Mouse (Mus musculus) liver, embryonic 14.5 days (tissue): ENCODE data around the gene Muc20. TPM values are rescaled to one million over a fixed set of nuclear protein-coding genes. Genes with fewer than 3 reads are reported as not detected.

Experiments used
- ATAC-seq: fragments of 200-750 bp; cut with Nextera tagmentation; 2 replicates; pipeline ENCODE4 v1.8.0; 2017; ENCODE audit warnings: moderate number of reproducible peaks, mild to moderate bottlenecking, moderate library complexity; ENCODE audit not compliant: insufficient read depth
- DNase-seq, 3 experiments: peaks; one replicate each; pipeline ENCODE4 v3.0.0-alpha.2; 2012 to 2013; ENCODE audit warnings: low read depth in 3 of 3, low spot score in 3 of 3
- H3K27ac ChIP-seq: fragments of 300-500 bp; sonication (generic); 2 replicates; pipeline ENCODE4 v1.5.1; 2014; ENCODE audit warnings: moderate library complexity, mild to moderate bottlenecking, control low read depth, inconsistent platforms
- H3K27me3 ChIP-seq: fragments of 300-500 bp; sonication (generic); 2 replicates; pipeline ENCODE4 v1.6.1; 2014; ENCODE audit warnings: mild to moderate bottlenecking, low read length, moderate library complexity; ENCODE audit not compliant: control insufficient read depth, insufficient read depth
- H3K36me3 ChIP-seq: fragments of 300-500 bp; sonication (generic); replicated peaks from 2 replicates; pipeline ENCODE4 v1.6.1; 2014; ENCODE audit warnings: low read depth; ENCODE audit not compliant: control insufficient read depth, insufficient read depth
- H3K4me1 ChIP-seq, 2 experiments: fragments of 200-500 bp in 1 of 2; fragments of 300-500 bp in 1 of 2; sonication (generic) in 1 of 2; replicated peaks; 2 replicates each; pipeline ENCODE4 v1.6.1; 2012 to 2014; ENCODE audit warnings: antibody characterized with exemption in 1 of 2, inconsistent platforms in 1 of 2, low read length in 1 of 2; ENCODE audit not compliant: control insufficient read depth in 2 of 2, insufficient read depth in 2 of 2
- H3K4me2 ChIP-seq: fragments of 300-500 bp; sonication (generic); 2 replicates; pipeline ENCODE4 v1.6.1; 2014; ENCODE audit warnings: low read depth, mild to moderate bottlenecking, control low read depth, moderate library complexity
- H3K4me3 ChIP-seq, 2 experiments: fragments of 200-500 bp in 1 of 2; fragments of 300-500 bp in 1 of 2; sonication (generic) in 1 of 2; 2 replicates each; pipeline ENCODE4 v1.5.1; 2012 to 2014; ENCODE audit warnings: low read depth in 2 of 2, low read length in 2 of 2, mild to moderate bottlenecking in 2 of 2, control low read depth in 1 of 2, inconsistent platforms in 1 of 2, moderate library complexity in 1 of 2; ENCODE audit not compliant: insufficient read depth in 1 of 2
- H3K9ac ChIP-seq: fragments of 300-500 bp; sonication (generic); replicated peaks from 2 replicates; pipeline ENCODE4 v1.6.1; 2014; ENCODE audit warnings: mild to moderate bottlenecking, control low read depth, moderate library complexity
- H3K9me3 ChIP-seq: fragments of 300-500 bp; sonication (generic); 2 replicates; pipeline ENCODE4 v1.6.1; 2016; ENCODE audit warnings: low read length, mixed read lengths; ENCODE audit not compliant: control insufficient read depth
- CTCF ChIP-seq: IDR thresholded peaks from 2 replicates; pipeline ENCODE4 v1.5.1; 2016; ENCODE audit warnings: antibody characterized with exemption, low read depth, control low read depth
- EP300 ChIP-seq: IDR thresholded peaks from 2 replicates; pipeline ENCODE4 v1.6.1; 2016; ENCODE audit warnings: antibody characterized with exemption, low read depth
- WGBS: fragments of 180-500 bp; shearing (Covaris S2); extraction: QIAGEN DNeasy Blood & Tissue Kit; methylation state at CpG from one replicate; pipeline ENCODE4 v1.1.7; 2014; ENCODE audit not compliant: insufficient replicate concordance; 5-methylcytosine and 5-hydroxymethylcytosine counted together
- polyA plus RNA-seq, 2 experiments: library from polyadenylated mRNA; depleted of rRNA in 1 of 2; stranded (reverse) in 1 of 2; unstranded in 1 of 2; fragments of >200 nt; fragmentation: Nextera tagmentation in 1 of 2; extraction: Ambion mirVana in 1 of 2; gene quantifications; 2 replicates each; pipeline versions ENCODE4 v1.2.1 to v1.2.3; 2012 to 2014

The Muc20 gene
- polyA plus RNA-seq, 2 experiments: 0.08 to 0.17 TPM

DNA sequence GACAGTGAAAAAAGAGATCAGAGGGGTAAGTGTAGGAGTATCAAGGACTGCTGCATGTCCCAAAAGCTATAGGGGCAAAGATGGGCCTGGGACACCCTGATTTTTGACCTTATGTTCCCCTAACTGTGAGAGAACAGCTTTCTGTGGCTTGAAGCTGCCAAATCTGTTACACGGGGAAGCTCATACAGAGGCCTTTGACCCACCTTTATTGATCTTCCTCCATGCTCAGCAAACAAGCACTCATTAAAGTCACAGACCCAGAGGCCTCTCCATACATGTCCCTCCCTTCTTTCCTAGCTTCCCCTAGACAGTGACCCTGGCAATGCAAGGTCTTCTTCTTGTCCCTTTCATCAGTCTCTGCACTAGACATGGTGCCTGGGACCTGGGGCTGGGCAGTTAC is 68.5 kb downstream of the Muc20 start:
- TF ChIP-seq EP300 (no peak), CTCF (no peak)
- no peak overlapping the region for H3K4me2 ChIP-seq
- H3K27me3 ChIP-seq: no peaks in the 10 kb centered on the region; the same call in 1 of the 2 replicates
- ATAC-seq (no peak), DNase-seq (peak in 1 of 3 experiments; percentile 10)
- no peaks in the 10 kb centered on the region for H3K36me3 ChIP-seq
- H3K4me3 ChIP-seq: no peak overlapping the region
- 44% methylated on average over 1 of the region's 1 CpGs for WGBS
- peaks cover 0 to under 1% of the 10 kb centered on the region in 2 experiments; a peak in 2 of 4 replicates for H3K4me1 ChIP-seq
- no peaks in the 10 kb centered on the region for H3K9me3 ChIP-seq
- H3K27ac ChIP-seq: no peak overlapping the region
- H3K9ac ChIP-seq: no peak overlapping the region

DNA sequence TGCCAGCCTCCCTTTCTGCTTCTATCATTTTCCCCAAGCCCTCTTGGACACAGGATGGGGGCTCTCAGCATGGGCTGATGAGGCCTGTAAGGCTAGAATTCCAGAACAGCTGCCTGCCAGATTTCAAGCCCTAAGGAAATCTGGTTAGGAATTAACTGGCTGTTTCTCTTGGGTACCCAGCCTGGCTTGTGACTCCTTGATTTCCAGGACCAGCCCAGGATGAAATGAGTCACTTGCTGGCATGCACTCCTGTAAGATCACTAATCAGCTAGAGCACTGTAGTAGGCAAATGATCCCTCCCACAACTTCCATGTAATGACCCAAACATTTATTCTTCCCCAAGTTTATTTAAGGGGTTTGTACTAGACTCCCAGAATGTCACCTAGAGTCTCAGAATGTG is 69.0 kb downstream of the Muc20 start:
- Histone ChIP-seq H3K4me2 (no peak overlapping the region), H3K27me3 (no peaks in the 10 kb centered on the region; the same call in 1 of the 2 replicates), H3K27ac (no peak overlapping the region), H3K9me3 (no peaks in the 10 kb centered on the region), H3K36me3 (no peaks in the 10 kb centered on the region), H3K9ac (no peak overlapping the region), H3K4me3 (no peak overlapping the region), H3K4me1 (peaks cover 0 to 5% of the 10 kb centered on the region in 2 experiments; a peak in 2 of 4 replicates)
- ATAC-seq: no peak
- TF ChIP-seq CTCF (no peak), EP300 (no peak)
- no peak for DNase-seq

Other genes with a start within 250 kb of the Muc20 start
- gene Tfrc, start 188.5 kb downstream of the Muc20 start, polyA plus RNA-seq (2012; rRNA removed): 157 and 235 TPM in 2 replicates
- 388 and 433 TPM in 2 replicates for gene Tfrc, start 188.5 kb downstream of the Muc20 start, polyA plus RNA-seq (2014; fragmentation: Nextera tagmentation; extraction: Ambion mirVana)
- gene Tnk2, start 153.6 kb downstream of the Muc20 start, polyA plus RNA-seq (2012; rRNA removed): 15.3 and 19.4 TPM in 2 replicates
- 3.8 and 4.6 TPM in 2 replicates for gene Tnk2, start 153.6 kb downstream of the Muc20 start, polyA plus RNA-seq (2014; fragmentation: Nextera tagmentation; extraction: Ambion mirVana)
- gene Muc4, start 61.5 kb downstream of the Muc20 start, polyA plus RNA-seq (2012; rRNA removed): 0.63 and 0.71 TPM in 2 replicates
- 0.76 and 0.79 TPM in 2 replicates for gene Muc4, start 61.5 kb downstream of the Muc20 start, polyA plus RNA-seq (2014; fragmentation: Nextera tagmentation; extraction: Ambion mirVana)
- 0.07 TPM in 1 of 2 replicates, not detected in the other for gene Smbd1, start 13.0 kb upstream of the Muc20 start, polyA plus RNA-seq (2012; rRNA removed)
- gene Smbd1, start 13.0 kb upstream of the Muc20 start, polyA plus RNA-seq (2014; fragmentation: Nextera tagmentation; extraction: Ambion mirVana): not detected in 2 replicates
- 5.7 and 9.8 TPM in 2 replicates for gene Fyttd1, start 80.1 kb upstream of the Muc20 start, polyA plus RNA-seq (2012; rRNA removed)
- 33.3 and 33.9 TPM in 2 replicates for gene Fyttd1, start 80.1 kb upstream of the Muc20 start, polyA plus RNA-seq (2014; fragmentation: Nextera tagmentation; extraction: Ambion mirVana)
- gene Rubcn, start 80.3 kb upstream of the Muc20 start, polyA plus RNA-seq (2012; rRNA removed): 3.9 and 4.2 TPM in 2 replicates
- gene Rubcn, start 80.3 kb upstream of the Muc20 start, polyA plus RNA-seq (2014; fragmentation: Nextera tagmentation; extraction: Ambion mirVana): 3.1 and 4.3 TPM in 2 replicates
- 5.0 and 6.3 TPM in 2 replicates for gene Lrch3, start 116.7 kb upstream of the Muc20 start, polyA plus RNA-seq (2012; rRNA removed)
- 3.9 and 4.9 TPM in 2 replicates for gene Lrch3, start 116.7 kb upstream of the Muc20 start, polyA plus RNA-seq (2014; fragmentation: Nextera tagmentation; extraction: Ambion mirVana)